Mouse (Mus musculus) forebrain, embryonic 12.5 days (tissue): ENCODE measurements around the gene Rpa1. TPM values are rescaled to one million over a fixed set of nuclear protein-coding genes. Genes with fewer than 3 reads are reported as not detected.

Experiments
- ATAC-seq: fragments of 200-750 bp; cut with Nextera tagmentation; 2 replicates; pipeline ENCODE4 v1.8.0; 2017; ENCODE audit warnings: moderate TSS enrichment; ENCODE audit not compliant: low FRiP score
- H3K27ac ChIP-seq: fragments of 300-500 bp; sonication (generic); 2 replicates; pipeline ENCODE4 v1.5.1; 2016; ENCODE audit warnings: mild to moderate bottlenecking
- H3K27me3 ChIP-seq: fragments of 300-500 bp; sonication (generic); 2 replicates; pipeline ENCODE4 v1.6.1; 2016; ENCODE audit warnings: mild to moderate bottlenecking
- H3K36me3 ChIP-seq: fragments of 300-500 bp; sonication (generic); replicated peaks from 2 replicates; pipeline ENCODE4 v1.6.1; 2016; ENCODE audit warnings: mild to moderate bottlenecking
- H3K4me1 ChIP-seq: fragments of 300-500 bp; sonication (generic); 2 replicates; pipeline ENCODE4 v1.6.1; 2016
- H3K4me2 ChIP-seq: fragments of 300-500 bp; sonication (generic); 2 replicates; pipeline ENCODE4 v1.6.1; 2016; ENCODE audit warnings: mild to moderate bottlenecking, moderate library complexity
- H3K4me3 ChIP-seq: fragments of 300-500 bp; sonication (generic); replicated peaks from 2 replicates; pipeline ENCODE4 v1.5.1; 2016; ENCODE audit warnings: mild to moderate bottlenecking
- H3K9ac ChIP-seq: fragments of 300-500 bp; sonication (generic); 2 replicates; pipeline ENCODE4 v1.6.1; 2016; ENCODE audit warnings: mild to moderate bottlenecking
- H3K9me3 ChIP-seq: fragments of 300-500 bp; sonication (generic); 2 replicates; pipeline ENCODE4 v1.6.1; 2016
- WGBS: fragments of 180-500 bp; shearing (Covaris S2); methylation state at CpG from one replicate; pipeline ENCODE4 v1.1.7; 2016; 5-methylcytosine and 5-hydroxymethylcytosine counted together
- polyA plus RNA-seq: library from polyadenylated mRNA; unstranded; fragments of >200 nt; fragmentation: Nextera tagmentation; extraction: Ambion mirVana; gene quantifications from 2 replicates; pipeline ENCODE4 v1.2.1, GENCODE M21; 2016

Rpa1 gene
- polyA plus RNA-seq, 1 experiment from 2014 or later = 140 TPM

GRCm38 (mm10) chr11:75265545-75265944 lies 82.6 kb downstream of the Rpa1 start:
- Histone ChIP-seq H3K27ac (no peak overlapping the region), H3K27me3 (peaks cover 16% of the 10 kb centered on the region; the same call in 1 of the 2 replicates)

GRCm38 (mm10) chr11:75264550-75264949 lies 83.6 kb downstream of the Rpa1 start:
- H3K27ac ChIP-seq = peak overlapping the region; percentile 75; the same call in 1 of the 2 replicates
- 86% methylated on average over 6 of the region's 6 CpGs for WGBS
- H3K27me3 ChIP-seq = peaks cover 17% of the 10 kb centered on the region; the same call in 1 of the 2 replicates

More at GRCm38 (mm10) chr11:75265545-75265944, 82.6 kb downstream of the Rpa1 start:
- H3K4me1 ChIP-seq = peaks cover 38% of the 10 kb centered on the region
- H3K36me3 ChIP-seq = no peaks in the 10 kb centered on the region
- H3K9me3 ChIP-seq = no peaks in the 10 kb centered on the region
- no peak overlapping the region for H3K4me2 ChIP-seq
- no peak for ATAC-seq
- no peak overlapping the region for H3K9ac ChIP-seq
- 61% methylated on average over 15 of the region's 15 CpGs for WGBS
- H3K4me3 ChIP-seq = no peak overlapping the region

GRCm38 (mm10) chr11:75263964-75264312 lies 84.2 kb downstream of the Rpa1 start:
- Histone ChIP-seq H3K27me3 (peaks cover 23% of the 10 kb centered on the region; the same call in 1 of the 2 replicates), H3K9ac (no peak overlapping the region), H3K9me3 (no peaks in the 10 kb centered on the region), H3K27ac (peak overlapping the region; percentile 75), H3K4me1 (peaks cover 43% of the 10 kb centered on the region), H3K4me3 (no peak overlapping the region), H3K36me3 (no peaks in the 10 kb centered on the region), H3K4me2 (no peak overlapping the region)
- 46% methylated on average over 6 of the region's 6 CpGs for WGBS
- ATAC-seq = peak; percentile 72; the same call in 1 of the 2 replicates

More at GRCm38 (mm10) chr11:75264550-75264949, 83.6 kb downstream of the Rpa1 start:
- Histone ChIP-seq H3K36me3 (no peaks in the 10 kb centered on the region), H3K9ac (no peak overlapping the region), H3K4me1 (peaks cover 43% of the 10 kb centered on the region), H3K4me3 (no peak overlapping the region), H3K4me2 (no peak overlapping the region), H3K9me3 (no peaks in the 10 kb centered on the region)
- no peak for ATAC-seq

GRCm38 (mm10) chr11:75263274-75263963 lies 84.7 kb downstream of the Rpa1 start:
- Histone ChIP-seq H3K4me3 (no peak overlapping the region), H3K9me3 (no peaks in the 10 kb centered on the region), H3K27ac (peak overlapping the region; percentile 75), H3K36me3 (no peaks in the 10 kb centered on the region), H3K4me1 (peaks cover 43% of the 10 kb centered on the region), H3K9ac (no peak overlapping the region), H3K27me3 (peaks cover 23% of the 10 kb centered on the region; the same call in 1 of the 2 replicates), H3K4me2 (no peak overlapping the region)
- peak; percentile 58; the same call in 1 of the 2 replicates for ATAC-seq
- 50% methylated on average over 15 of the region's 15 CpGs for WGBS

- Histone ChIP-seq H3K4me3 (no peak overlapping the region), H3K27ac (peak overlapping the region; percentile 75), H3K4me1 (peaks cover 38% of the 10 kb centered on the region), H3K27me3 (peaks cover 23% of the 10 kb centered on the region; the same call in 1 of the 2 replicates), H3K4me2 (no peak overlapping the region), H3K9ac (no peak overlapping the region), H3K36me3 (no peaks in the 10 kb centered on the region), H3K9me3 (no peaks in the 10 kb centered on the region)
- WGBS = 57% methylated on average over 5 of the region's 5 CpGs
- no peak for ATAC-seq
Measured at GRCm38 (mm10) chr11:75262791-75263190, 85.3 kb downstream of the Rpa1 start.

- Histone ChIP-seq H3K27me3 (peaks cover 23% of the 10 kb centered on the region; the same call in 1 of the 2 replicates), H3K9ac (no peak overlapping the region), H3K36me3 (no peaks in the 10 kb centered on the region), H3K27ac (peak overlapping the region; percentile 75; the same call in 1 of the 2 replicates), H3K4me3 (no peak overlapping the region), H3K4me1 (peaks cover 36% of the 10 kb centered on the region), H3K4me2 (no peak overlapping the region), H3K9me3 (no peaks in the 10 kb centered on the region)
- no peak for ATAC-seq
- WGBS = 86% methylated on average over 3 of the region's 3 CpGs
Measured at GRCm38 (mm10) chr11:75262181-75262580, 85.9 kb downstream of the Rpa1 start.

GRCm38 (mm10) chr11:75261730-75262129 lies 86.4 kb downstream of the Rpa1 start:
- no peak overlapping the region for H3K4me3 ChIP-seq
- H3K4me1 ChIP-seq = peaks cover 36% of the 10 kb centered on the region
- H3K27me3 ChIP-seq = peaks cover 23% of the 10 kb centered on the region
- H3K9me3 ChIP-seq = no peaks in the 10 kb centered on the region
- no peaks in the 10 kb centered on the region for H3K36me3 ChIP-seq
- no peak overlapping the region for H3K27ac ChIP-seq
- H3K9ac ChIP-seq = no peak overlapping the region; the same call in 1 of the 2 replicates
- no peak overlapping the region for H3K4me2 ChIP-seq
- no peak for ATAC-seq
- WGBS = 67% methylated on average over 4 of the region's 4 CpGs

- no peaks in the 10 kb centered on the region for H3K36me3 ChIP-seq
- no peak overlapping the region for H3K4me3 ChIP-seq
- 90% methylated on average over 2 of the region's 2 CpGs for WGBS
- ATAC-seq = no peak
- H3K27me3 ChIP-seq = peaks cover 23% of the 10 kb centered on the region
- H3K27ac ChIP-seq = no peak overlapping the region
- no peak overlapping the region for H3K4me2 ChIP-seq
- peaks cover 36% of the 10 kb centered on the region for H3K4me1 ChIP-seq
- no peaks in the 10 kb centered on the region for H3K9me3 ChIP-seq
- H3K9ac ChIP-seq = no peak overlapping the region
Measured at GRCm38 (mm10) chr11:75261016-75261415, 87.1 kb downstream of the Rpa1 start.

GRCm38 (mm10) chr11:75259996-75260561 lies 88.0 kb downstream of the Rpa1 start:
- Histone ChIP-seq H3K27ac (no peak overlapping the region), H3K4me2 (no peak overlapping the region), H3K9me3 (no peaks in the 10 kb centered on the region), H3K4me3 (no peak overlapping the region), H3K4me1 (peaks cover 36% of the 10 kb centered on the region), H3K27me3 (peaks cover 17% of the 10 kb centered on the region), H3K9ac (no peak overlapping the region), H3K36me3 (no peaks in the 10 kb centered on the region)
- 64% methylated on average over 10 of the region's 10 CpGs for WGBS
- no peak for ATAC-seq

- no peak for ATAC-seq
Measured at GRCm38 (mm10) chr11:75259416-75259815, 88.7 kb downstream of the Rpa1 start.

GRCm38 (mm10) chr11:75257056-75257648 lies 91.0 kb downstream of the Rpa1 start:
- Histone ChIP-seq H3K4me3 (no peak overlapping the region), H3K4me1 (peaks cover 17% of the 10 kb centered on the region), H3K27me3 (peaks cover 10% of the 10 kb centered on the region), H3K9me3 (no peaks in the 10 kb centered on the region), H3K27ac (no peak overlapping the region), H3K4me2 (no peak overlapping the region), H3K36me3 (no peaks in the 10 kb centered on the region), H3K9ac (no peak overlapping the region)
- ATAC-seq = no peak
- WGBS = 85% methylated on average over 4 of the region's 4 CpGs

More at GRCm38 (mm10) chr11:75259416-75259815, 88.7 kb downstream of the Rpa1 start:
- Histone ChIP-seq H3K9ac (no peak overlapping the region), H3K4me3 (no peak overlapping the region), H3K27me3 (peaks cover 17% of the 10 kb centered on the region), H3K27ac (no peak overlapping the region), H3K36me3 (no peaks in the 10 kb centered on the region), H3K9me3 (no peaks in the 10 kb centered on the region), H3K4me2 (no peak overlapping the region), H3K4me1 (peaks cover 36% of the 10 kb centered on the region)
- WGBS = 79% methylated on average over 6 of the region's 6 CpGs

GRCm38 (mm10) chr11:75255330-75255729 lies 92.8 kb downstream of the Rpa1 start:
- H3K4me3 ChIP-seq = no peak overlapping the region
- H3K36me3 ChIP-seq = no peaks in the 10 kb centered on the region
- H3K4me2 ChIP-seq = no peak overlapping the region
- WGBS = 85% methylated on average over 5 of the region's 5 CpGs
- no peak overlapping the region for H3K9ac ChIP-seq
- H3K4me1 ChIP-seq = peaks cover 7% of the 10 kb centered on the region
- H3K27me3 ChIP-seq = peaks cover 8% of the 10 kb centered on the region
- no peaks in the 10 kb centered on the region for H3K9me3 ChIP-seq
- no peak for ATAC-seq
- H3K27ac ChIP-seq = no peak overlapping the region
